Mouse (Mus musculus) hindbrain, embryonic 11.5 days (tissue): ENCODE measurements around the gene Art4. TPM values are rescaled to one million over a fixed set of nuclear protein-coding genes. Genes with fewer than 3 reads are reported as not detected.

ENCODE experiments used
- ATAC-seq: fragments of 200-750 bp; cut with Nextera tagmentation; 2 replicates; pipeline ENCODE4 v1.8.0; 2017; ENCODE audit warnings: mild to moderate bottlenecking, moderate TSS enrichment, moderate library complexity; ENCODE audit not compliant: low FRiP score
- DNase-seq: peaks from one replicate; pipeline ENCODE4 v3.0.0-alpha.2; 2015; ENCODE audit warnings: low spot score
- H3K27ac ChIP-seq: fragments of 300-500 bp; sonication (generic); 2 replicates; pipeline ENCODE4 v1.5.1; 2014; ENCODE audit warnings: mild to moderate bottlenecking, low read depth, low read length
- H3K27me3 ChIP-seq: fragments of 300-500 bp; sonication (generic); 2 replicates; pipeline ENCODE4 v1.6.1; 2014; ENCODE audit warnings: mild to moderate bottlenecking, low read length, moderate library complexity, mixed read lengths; ENCODE audit not compliant: control insufficient read depth, insufficient read depth
- H3K36me3 ChIP-seq: fragments of 300-500 bp; sonication (generic); 2 replicates; pipeline ENCODE4 v1.6.1; 2014; ENCODE audit warnings: mild to moderate bottlenecking, low read length, moderate library complexity, mixed read lengths; ENCODE audit not compliant: control insufficient read depth, insufficient read depth
- H3K4me1 ChIP-seq: fragments of 300-500 bp; sonication (generic); replicated peaks from 2 replicates; pipeline ENCODE4 v1.6.1; 2014; ENCODE audit warnings: low read length, mixed read lengths; ENCODE audit not compliant: control insufficient read depth, insufficient read depth
- H3K4me2 ChIP-seq: fragments of 300-500 bp; sonication (generic); replicated peaks from 2 replicates; pipeline ENCODE4 v1.6.1; 2014; ENCODE audit warnings: mild to moderate bottlenecking, low read depth, low read length
- H3K4me3 ChIP-seq: fragments of 300-500 bp; sonication (generic); 2 replicates; pipeline ENCODE4 v1.5.1; 2014; ENCODE audit warnings: low read depth, low read length
- H3K9ac ChIP-seq: fragments of 300-500 bp; sonication (generic); 2 replicates; pipeline ENCODE4 v1.6.1; 2014; ENCODE audit warnings: low read depth, low read length
- H3K9me3 ChIP-seq: fragments of 300-500 bp; sonication (generic); 2 replicates; pipeline ENCODE4 v1.6.1; 2016; ENCODE audit warnings: low read length; ENCODE audit not compliant: control insufficient read depth
- WGBS: fragments of 180-500 bp; shearing (Covaris S2); extraction: QIAGEN DNeasy Blood & Tissue Kit; methylation state at CpG from one replicate; pipeline ENCODE4 v1.1.7; 2014; 5-methylcytosine and 5-hydroxymethylcytosine counted together
- polyA plus RNA-seq: library from polyadenylated mRNA; unstranded; fragments of >200 nt; fragmentation: Nextera tagmentation; extraction: Ambion mirVana; gene quantifications from 2 replicates; pipeline ENCODE4 v1.2.1, GENCODE M21; 2014

Gene Art4
- polyA plus RNA-seq, 1 experiment from 2014 or later: 0.90 TPM

GRCm38 (mm10) chr6:136857873-136858260 lies 334 bp upstream of the Art4 start:
- Histone ChIP-seq H3K4me2 (no peak overlapping the region), H3K27me3 (no peaks in the 10 kb centered on the region), H3K27ac (no peak overlapping the region), H3K4me1 (no peaks in the 10 kb centered on the region), H3K9ac (no peak overlapping the region), H3K4me3 (no peak overlapping the region), H3K36me3 (no peaks in the 10 kb centered on the region), H3K9me3 (no peaks in the 10 kb centered on the region)
- ATAC-seq (no peak), DNase-seq (no peak)
- 68% methylated on average over 11 of the region's 11 CpGs for WGBS

- H3K36me3 ChIP-seq: no peaks in the 10 kb centered on the region
- H3K4me2 ChIP-seq: no peak overlapping the region
- H3K9ac ChIP-seq: no peak overlapping the region
- H3K27me3 ChIP-seq: no peaks in the 10 kb centered on the region
- H3K4me1 ChIP-seq: no peaks in the 10 kb centered on the region
- no peak overlapping the region for H3K27ac ChIP-seq
- H3K9me3 ChIP-seq: no peaks in the 10 kb centered on the region
- WGBS: 69% methylated on average over 14 of the region's 14 CpGs
- ATAC-seq (no peak), DNase-seq (no peak)
- no peak overlapping the region for H3K4me3 ChIP-seq
Observed at GRCm38 (mm10) chr6:136856071-136856636, 1.4 kb downstream of the Art4 start.

GRCm38 (mm10) chr6:136855183-136855582 lies 2.4 kb downstream of the Art4 start:
- H3K9me3 ChIP-seq: no peaks in the 10 kb centered on the region
- H3K4me3 ChIP-seq: no peak overlapping the region
- no peak overlapping the region for H3K4me2 ChIP-seq
- H3K27ac ChIP-seq: no peak overlapping the region
- no peak for DNase-seq
- WGBS: 89% methylated on average over 2 of the region's 2 CpGs
- H3K27me3 ChIP-seq: no peaks in the 10 kb centered on the region
- H3K36me3 ChIP-seq: no peaks in the 10 kb centered on the region
- no peaks in the 10 kb centered on the region for H3K4me1 ChIP-seq
- ATAC-seq: no peak
- H3K9ac ChIP-seq: no peak overlapping the region

GRCm38 (mm10) chr6:136854361-136854781 lies 3.2 kb downstream of the Art4 start:
- WGBS: 88% methylated on average over 11 of the region's 11 CpGs
- no peak overlapping the region for H3K27ac ChIP-seq
- no peak for ATAC-seq
- H3K27me3 ChIP-seq: no peaks in the 10 kb centered on the region
- no peaks in the 10 kb centered on the region for H3K36me3 ChIP-seq
- H3K4me3 ChIP-seq: no peak overlapping the region
- no peak for DNase-seq
- H3K4me2 ChIP-seq: no peak overlapping the region
- H3K9ac ChIP-seq: no peak overlapping the region
- H3K4me1 ChIP-seq: no peaks in the 10 kb centered on the region
- H3K9me3 ChIP-seq: no peaks in the 10 kb centered on the region

- H3K27me3 ChIP-seq: no peaks in the 10 kb centered on the region
- H3K9ac ChIP-seq: no peak overlapping the region
- WGBS: 69% methylated on average over 3 of the region's 3 CpGs
- H3K4me3 ChIP-seq: no peak overlapping the region
- no peaks in the 10 kb centered on the region for H3K9me3 ChIP-seq
- no peak overlapping the region for H3K4me2 ChIP-seq
- DNase-seq: peak; percentile 33
- no peaks in the 10 kb centered on the region for H3K36me3 ChIP-seq
- H3K4me1 ChIP-seq: no peaks in the 10 kb centered on the region
- ATAC-seq: no peak
- H3K27ac ChIP-seq: no peak overlapping the region
Observed at GRCm38 (mm10) chr6:136852762-136853161, 4.8 kb downstream of the Art4 start.

GRCm38 (mm10) chr6:136852348-136852747 lies 5.2 kb downstream of the Art4 start:
- 89% methylated on average over 4 of the region's 4 CpGs for WGBS
- no peak for ATAC-seq

GRCm38 (mm10) chr6:136850267-136850666 lies 7.3 kb downstream of the Art4 start:
- WGBS: 83% methylated on average over 6 of the region's 6 CpGs
- H3K36me3 ChIP-seq: no peaks in the 10 kb centered on the region
- H3K9me3 ChIP-seq: no peaks in the 10 kb centered on the region
- no peak for ATAC-seq
- H3K4me3 ChIP-seq: no peak overlapping the region
- H3K27me3 ChIP-seq: no peaks in the 10 kb centered on the region
- no peaks in the 10 kb centered on the region for H3K4me1 ChIP-seq
- no peak overlapping the region for H3K4me2 ChIP-seq
- no peak overlapping the region for H3K27ac ChIP-seq
- no peak overlapping the region for H3K9ac ChIP-seq
- no peak for DNase-seq

More at GRCm38 (mm10) chr6:136852348-136852747, 5.2 kb downstream of the Art4 start:
- H3K9ac ChIP-seq: no peak overlapping the region
- H3K36me3 ChIP-seq: no peaks in the 10 kb centered on the region
- no peak overlapping the region for H3K4me2 ChIP-seq
- H3K27ac ChIP-seq: no peak overlapping the region
- no peak overlapping the region for H3K4me3 ChIP-seq
- DNase-seq: no peak
- H3K9me3 ChIP-seq: no peaks in the 10 kb centered on the region
- no peaks in the 10 kb centered on the region for H3K27me3 ChIP-seq
- H3K4me1 ChIP-seq: no peaks in the 10 kb centered on the region

GRCm38 (mm10) chr6:136848971-136849370 lies 8.6 kb downstream of the Art4 start:
- 87% methylated on average over 5 of the region's 5 CpGs for WGBS
- ATAC-seq: no peak
- no peaks in the 10 kb centered on the region for H3K27me3 ChIP-seq
- no peaks in the 10 kb centered on the region for H3K4me1 ChIP-seq
- H3K4me2 ChIP-seq: no peak overlapping the region
- no peaks in the 10 kb centered on the region for H3K9me3 ChIP-seq
- H3K27ac ChIP-seq: no peak overlapping the region
- no peaks in the 10 kb centered on the region for H3K36me3 ChIP-seq
- no peak overlapping the region for H3K4me3 ChIP-seq
- H3K9ac ChIP-seq: no peak overlapping the region
- DNase-seq: no peak

- 88% methylated on average over 8 of the region's 8 CpGs for WGBS
Observed at GRCm38 (mm10) chr6:136848399-136848798, 9.1 kb downstream of the Art4 start.

More at GRCm38 (mm10) chr6:136848399-136848798, 9.1 kb downstream of the Art4 start:
- no peak for ATAC-seq
- Histone ChIP-seq H3K4me3 (no peak overlapping the region), H3K9ac (no peak overlapping the region), H3K9me3 (no peaks in the 10 kb centered on the region), H3K4me2 (no peak overlapping the region), H3K27me3 (no peaks in the 10 kb centered on the region), H3K27ac (no peak overlapping the region), H3K4me1 (no peaks in the 10 kb centered on the region), H3K36me3 (no peaks in the 10 kb centered on the region)
- no peak for DNase-seq
